Mouse (Mus musculus) lung, adult 2 months (tissue): ENCODE results near the gene Ppp1r9b.

ENCODE experiments used
- CTCF ChIP-seq: fragments of 200-500 bp; IDR thresholded peaks from 2 replicates; pipeline ENCODE4 v1.5.1; 2011; ENCODE audit warnings: mild to moderate bottlenecking, low read length, control low read depth; ENCODE audit not compliant: insufficient read depth
- POLR2A ChIP-seq: fragments of 200-500 bp; IDR thresholded peaks from 2 replicates; pipeline ENCODE4 v1.6.1; 2011; ENCODE audit warnings: low read depth, mild to moderate bottlenecking, control low read depth, low read length, borderline replicate concordance; ENCODE audit errors: extremely low read depth

GRCm38 (mm10) chr11:94992754-94993606 is 2.1 kb downstream of the Ppp1r9b start:
- peak; percentile 43; the same call in 1 of the 2 replicates for TF ChIP-seq POLR2A
- no peak for TF ChIP-seq CTCF
